26 mouse cellular contexts compared by ENCODE assay signal in genomic region chr12:3659554-3660311, GRCm38 (mm10).
DNase-seq lines count a peak whose midpoint lies in the region; ATAC-seq and TF ChIP-seq lines count a peak whose summit lies in the region.
"Had no signal": no experiment of that assay in that cellular context is flagged by ENCODE, and none has a peak within 500 bp of the region (broad histone marks: within the 10 kb centered on the region; RNA-seq: fewer than 3 reads in every experiment).

No protein-coding gene starts in this region.

- peak; percentile 69 for DNase-seq in heart, adult 11 months
- no peak for DNase-seq in heart, adult 8-10 months (ENCODE audit: low spot score)
- no peak for DNase-seq in midbrain, embryonic 14.5 days
- DNase-seq in 416B (ENCODE audit: low read depth): peak; percentile 20
- no peak for DNase-seq in layer of hippocampus, adult 2 months (ENCODE audit: low spot score in 2 of 2)
- no peak for DNase-seq in ovary, postnatal 10 days (ENCODE audit: low spot score)
- DNase-seq: adrenal gland, adult 8-10 months; adrenal gland, postnatal 25 days; cerebellum, adult 11 months; cerebellum, adult 18-20 months; cerebellum, adult 8-10 months; cerebellum, adult 9-11 months; cerebellum, postnatal 14 days; cerebellum, postnatal 36 days; embryo, embryonic 11 days had no signal

- H3K9ac ChIP-seq in midbrain, embryonic 15.5 days: no peak overlapping the region
- no peak overlapping the region for H3K9ac ChIP-seq in midbrain, embryonic 14.5 days (replicated peaks; ENCODE audit: low read length)
- H3K9ac ChIP-seq: embryonic facial prominence, embryonic 13.5 days; embryonic facial prominence, embryonic 15.5 days; forebrain, embryonic 12.5 days had no signal

- H3K4me3 ChIP-seq in midbrain, embryonic 15.5 days: no peak overlapping the region
- no peak overlapping the region for H3K4me3 ChIP-seq in midbrain, embryonic 14.5 days (replicated peaks; ENCODE audit: low read depth, low read length)
- H3K4me3 ChIP-seq in layer of hippocampus, adult 2 months: no peak overlapping the region
- H3K4me3 ChIP-seq: embryonic facial prominence, embryonic 13.5 days; embryonic facial prominence, embryonic 15.5 days; erythroblast, embryonic 14.5 days; forebrain, embryonic 10.5 days; forebrain, embryonic 12.5 days had no signal

- WGBS in midbrain, embryonic 15.5 days: 91% methylated on average over 4 of the region's 4 CpGs
- WGBS in midbrain, embryonic 14.5 days: 93% methylated on average over 4 of the region's 4 CpGs

- no peaks in the 10 kb centered on the region for H3K9me3 ChIP-seq in midbrain, embryonic 15.5 days
- H3K9me3 ChIP-seq in midbrain, embryonic 14.5 days (ENCODE audit: control insufficient read depth, low read length): no peaks in the 10 kb centered on the region
- H3K9me3 ChIP-seq: embryonic facial prominence, embryonic 13.5 days; embryonic facial prominence, embryonic 15.5 days; forebrain, embryonic 10.5 days; forebrain, embryonic 12.5 days had no signal

- no peak overlapping the region for H3K4me2 ChIP-seq in midbrain, embryonic 15.5 days
- H3K4me2 ChIP-seq in midbrain, embryonic 14.5 days (ENCODE audit: low read length): no peak overlapping the region
- H3K4me2 ChIP-seq: embryonic facial prominence, embryonic 13.5 days; embryonic facial prominence, embryonic 15.5 days; forebrain, embryonic 12.5 days had no signal

- TF ChIP-seq CTCF in layer of hippocampus, adult 2 months (conservative IDR thresholded peaks at IDR 0.05): no peak

- peak; percentile 50; the same call in 1 of the 2 replicates for ATAC-seq in midbrain, embryonic 15.5 days (replicated peaks)
- no peak for ATAC-seq in midbrain, embryonic 14.5 days (ENCODE audit: low FRiP score, low TSS enrichment)
- peak; percentile 52 for ATAC-seq in granulocyte monocyte progenitor cell, adult 5-6 weeks (replicated peaks; ENCODE audit: poor library complexity, severe bottlenecking)
- ATAC-seq: activated CD4-positive, CD25-positive, alpha-beta regulatory T cell, adult 4 months; forebrain, embryonic 14.5 days; forebrain, embryonic 16.5 days; Patski had no signal

- H3K36me3 ChIP-seq in midbrain, embryonic 15.5 days (replicated peaks): no peaks in the 10 kb centered on the region
- no peaks in the 10 kb centered on the region for H3K36me3 ChIP-seq in midbrain, embryonic 14.5 days (ENCODE audit: control insufficient read depth, insufficient read depth, low read length)
- H3K36me3 ChIP-seq: embryonic facial prominence, embryonic 15.5 days had no signal

- no peaks in the 10 kb centered on the region for H3K4me1 ChIP-seq in midbrain, embryonic 15.5 days
- no peaks in the 10 kb centered on the region for H3K4me1 ChIP-seq in midbrain, embryonic 14.5 days (ENCODE audit: control insufficient read depth, insufficient read depth, low read length)
- H3K4me1 ChIP-seq: embryonic facial prominence, embryonic 13.5 days; embryonic facial prominence, embryonic 15.5 days had no signal

- no peak overlapping the region for H3K27ac ChIP-seq in midbrain, embryonic 15.5 days
- no peak overlapping the region for H3K27ac ChIP-seq in midbrain, embryonic 14.5 days (replicated peaks; ENCODE audit: low read depth, low read length)
- no peak overlapping the region for H3K27ac ChIP-seq in layer of hippocampus, adult 2 months
- H3K27ac ChIP-seq: embryonic facial prominence, embryonic 13.5 days; embryonic facial prominence, embryonic 15.5 days; forebrain, embryonic 10.5 days; forebrain, embryonic 12.5 days had no signal

- H3K27me3 ChIP-seq in midbrain, embryonic 15.5 days (replicated peaks): no peaks in the 10 kb centered on the region
- H3K27me3 ChIP-seq in midbrain, embryonic 14.5 days (ENCODE audit: control insufficient read depth, insufficient read depth, low read length): no peaks in the 10 kb centered on the region
- H3K27me3 ChIP-seq: embryonic facial prominence, embryonic 13.5 days; embryonic facial prominence, embryonic 15.5 days; forebrain, embryonic 12.5 days; Patski had no signal

Comparison
In these comparisons a context has a peak if more than half of its experiments do, and no peak if none do; other contexts are left out.
1. DNase-seq: peak in heart, adult 11 months (single experiment) and 416B (single experiment); none in heart, adult 8-10 months (single experiment), midbrain, embryonic 14.5 days (single experiment), layer of hippocampus, adult 2 months (0 of 2) and ovary, postnatal 10 days (single experiment).